Comparison of ENCODE assay signal across 8 mouse cellular contexts in the genomic region with DNA sequence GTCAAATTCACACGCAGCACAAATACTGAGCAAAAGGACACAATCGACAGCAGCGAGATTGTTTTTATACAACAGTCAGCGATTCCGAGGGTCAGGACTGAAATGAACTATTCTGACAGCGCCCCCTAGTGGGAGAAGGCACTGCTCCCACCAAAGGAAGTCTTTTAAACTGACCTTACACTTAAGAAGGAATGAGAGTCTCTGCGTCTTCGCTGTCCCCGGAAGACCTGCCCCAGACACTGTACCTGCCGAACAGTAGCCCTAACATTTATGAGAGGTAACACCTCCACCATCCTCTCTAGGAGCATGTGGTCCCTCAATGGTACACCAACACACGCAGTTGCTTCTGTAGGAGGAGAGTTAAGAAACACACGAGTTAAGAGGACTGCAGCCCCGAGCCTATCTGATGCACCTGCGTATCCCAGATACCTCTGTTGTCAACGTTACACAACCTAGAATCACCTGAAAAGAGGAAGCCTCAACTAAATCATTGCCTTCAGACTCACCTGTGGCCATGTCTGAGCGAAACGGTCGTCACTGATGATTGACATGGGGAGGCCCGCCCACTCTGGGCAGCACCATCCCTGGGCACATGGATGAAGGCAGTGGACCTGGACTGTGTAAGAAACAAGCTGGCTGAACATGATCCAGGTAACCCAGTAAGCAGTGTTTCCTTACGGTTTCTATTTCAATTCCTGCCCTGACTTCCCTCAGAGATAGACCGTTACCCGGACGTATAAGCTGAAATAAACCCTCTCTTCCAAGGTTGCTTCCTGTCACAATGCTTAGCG.
DNase-seq lines count a peak whose midpoint lies in the region; ATAC-seq and TF ChIP-seq lines count a peak whose summit lies in the region.

No protein-coding gene starts in this region.

- ATAC-seq in hindbrain, embryonic 12.5 days (ENCODE audit: low FRiP score): peak; percentile 29; the same call in 1 of the 2 replicates
- peak; percentile 75 for ATAC-seq in lung, postnatal 0 days

- H3K4me3 ChIP-seq in forebrain, embryonic 10.5 days: no peak overlapping the region
- no peak overlapping the region for H3K4me3 ChIP-seq in hindbrain, embryonic 12.5 days
- no peak overlapping the region for H3K4me3 ChIP-seq in lung, postnatal 0 days (ENCODE audit: low read depth, low read length)

- H3K9ac ChIP-seq in hindbrain, embryonic 12.5 days: no peak overlapping the region
- H3K9ac ChIP-seq in lung, postnatal 0 days (replicated peaks; ENCODE audit: low read depth): no peak overlapping the region

- TF ChIP-seq EP300 in lung, postnatal 0 days (IDR thresholded peaks at IDR 0.05): no peak

- peak; percentile 81 for DNase-seq in ES-CJ7 (ENCODE audit: low read depth, low spot score)
- DNase-seq in brain, embryonic 18.5 days (ENCODE audit: low read depth, low spot score): peak; percentile 74
- peak; percentile 74 for DNase-seq in forebrain, embryonic 10.5 days (ENCODE audit: extremely low spot score, low spot score)
- DNase-seq in layer of hippocampus, adult 9-10 months (ENCODE audit: low spot score): peak; percentile 83
- DNase-seq in lung, postnatal 0 days (ENCODE audit: low spot score): peak; percentile 87
- peak; percentile 58 for DNase-seq in retina, adult 2 months (ENCODE audit: low read depth, low spot score)
- peak; percentile 49 to 63 for DNase-seq in thymus, postnatal 36 days

- H3K27me3 ChIP-seq in forebrain, embryonic 10.5 days (ENCODE audit: poor library complexity, severe bottlenecking): no peaks in the 10 kb centered on the region
- H3K27me3 ChIP-seq in hindbrain, embryonic 12.5 days: no peaks in the 10 kb centered on the region
- H3K27me3 ChIP-seq in lung, postnatal 0 days (replicated peaks; ENCODE audit: insufficient read depth, low read length): no peaks in the 10 kb centered on the region

- peaks cover 38% of the 10 kb centered on the region for H3K4me1 ChIP-seq in forebrain, embryonic 10.5 days
- H3K4me1 ChIP-seq in hindbrain, embryonic 12.5 days: peaks cover 15% of the 10 kb centered on the region
- H3K4me1 ChIP-seq in lung, postnatal 0 days (ENCODE audit: insufficient read depth, low read depth, low read length): no peaks in the 10 kb centered on the region

- peak; percentile 90 for TF ChIP-seq CTCF in lung, postnatal 0 days (IDR thresholded peaks at IDR 0.05)

- H3K9me3 ChIP-seq in forebrain, embryonic 10.5 days: no peaks in the 10 kb centered on the region
- no peaks in the 10 kb centered on the region for H3K9me3 ChIP-seq in hindbrain, embryonic 12.5 days (replicated peaks)
- H3K9me3 ChIP-seq in lung, postnatal 0 days (ENCODE audit: low read length): no peaks in the 10 kb centered on the region

- H3K4me2 ChIP-seq in hindbrain, embryonic 12.5 days (replicated peaks): no peak overlapping the region
- peak overlapping the region; percentile 34; the same call in 1 of the 2 replicates for H3K4me2 ChIP-seq in lung, postnatal 0 days (replicated peaks; ENCODE audit: low read depth, low read length)

- 58% methylated on average over 24 of the region's 24 CpGs for WGBS in forebrain, embryonic 10.5 days
- WGBS in hindbrain, embryonic 12.5 days: 59% methylated on average over 24 of the region's 24 CpGs
- WGBS in lung, postnatal 0 days: 51% methylated on average over 24 of the region's 24 CpGs

- H3K27ac ChIP-seq in forebrain, embryonic 10.5 days: no peak overlapping the region
- H3K27ac ChIP-seq in hindbrain, embryonic 12.5 days: no peak overlapping the region; the same call in 1 of the 2 replicates
- no peak overlapping the region for H3K27ac ChIP-seq in lung, postnatal 0 days (ENCODE audit: low read length)

- H3K36me3 ChIP-seq in forebrain, embryonic 10.5 days (replicated peaks): peaks cover 42% of the 10 kb centered on the region
- H3K36me3 ChIP-seq in hindbrain, embryonic 12.5 days: no peaks in the 10 kb centered on the region
- H3K36me3 ChIP-seq in lung, postnatal 0 days (ENCODE audit: insufficient read depth, low read length): no peaks in the 10 kb centered on the region
